Mouse (Mus musculus) thymus, adult 2 months (tissue): ENCODE data around the gene Chrng.

ENCODE experiments used
- CTCF ChIP-seq: fragments of 200-500 bp; IDR thresholded peaks from 2 replicates; pipeline ENCODE4 v1.5.1; 2012; ENCODE audit warnings: mild to moderate bottlenecking, control low read depth, low read length, moderate library complexity, borderline replicate concordance; ENCODE audit not compliant: control insufficient read depth, poor library complexity, insufficient read depth; ENCODE audit errors: extremely low read depth
- POLR2A ChIP-seq: fragments of 200-500 bp; IDR thresholded peaks from 2 replicates; pipeline ENCODE4 v1.6.1; 2012; ENCODE audit warnings: mild to moderate bottlenecking, low read length, control low read depth, moderate library complexity; ENCODE audit not compliant: control insufficient read depth, poor library complexity, insufficient read depth; ENCODE audit errors: extremely low read depth

- no peak for TF ChIP-seq CTCF
- TF ChIP-seq POLR2A = no peak
These were observed 45.1 kb upstream of the Chrng start for GRCm38 (mm10) chr1:87159396-87159795.
